Comparison of ENCODE assay signal across 24 mouse cellular contexts in genomic region chr9:21589538-21589937, GRCm38 (mm10).
"Had no signal": no experiment of that assay in that cellular context is flagged by ENCODE, and none has a peak within 500 bp of the region (broad histone marks: within the 10 kb centered on the region; RNA-seq: fewer than 3 reads in every experiment).

No protein-coding gene starts in this region.

- H3K27ac ChIP-seq: heart, embryonic 10.5 days; hindbrain, embryonic 10.5 days; hindbrain, embryonic 12.5 days; hindbrain, embryonic 14.5 days; intestine, embryonic 15.5 days; layer of hippocampus, adult 2 months; limb, embryonic 13.5 days; limb, embryonic 15.5 days; liver, embryonic 12.5 days; liver, embryonic 14.5 days had no signal

- H3K9ac ChIP-seq: heart, embryonic 12.5 days; hindbrain, embryonic 12.5 days; hindbrain, embryonic 14.5 days; intestine, embryonic 15.5 days; limb, embryonic 13.5 days; limb, embryonic 15.5 days; liver, embryonic 12.5 days; liver, embryonic 14.5 days had no signal

- DNase-seq: gastrocnemius, postnatal 25 days; heart, adult 18-20 months; heart, postnatal 10 days; heart, postnatal 4 days; kidney, adult 18-20 months; kidney, adult 8-10 months; kidney, postnatal 10 days; kidney, postnatal 25 days; kidney, postnatal 4 days; left cerebral cortex, postnatal 4 days had no signal

- H3K9me3 ChIP-seq: heart, embryonic 10.5 days; heart, embryonic 12.5 days; hindbrain, embryonic 10.5 days; hindbrain, embryonic 12.5 days; intestine, embryonic 15.5 days; limb, embryonic 13.5 days; limb, embryonic 15.5 days; liver, embryonic 12.5 days had no signal

- H3K4me3 ChIP-seq: heart, embryonic 10.5 days; heart, embryonic 12.5 days; hindbrain, embryonic 10.5 days; intestine, embryonic 15.5 days; layer of hippocampus, adult 2 months; limb, embryonic 13.5 days; limb, embryonic 15.5 days; liver, embryonic 12.5 days had no signal

- H3K27me3 ChIP-seq: heart, embryonic 12.5 days; hindbrain, embryonic 12.5 days; intestine, embryonic 15.5 days; limb, embryonic 13.5 days; limb, embryonic 15.5 days; liver, embryonic 12.5 days had no signal

- ATAC-seq: hindbrain, embryonic 16.5 days; inflammation-experienced regulatory T-cells, adult 6 months; intestine, embryonic 15.5 days; intestine, postnatal 0 days; liver, embryonic 12.5 days had no signal

- H3K4me2 ChIP-seq: heart, embryonic 12.5 days; hindbrain, embryonic 12.5 days; hindbrain, embryonic 14.5 days; intestine, embryonic 15.5 days; limb, embryonic 13.5 days; limb, embryonic 15.5 days; liver, embryonic 12.5 days had no signal
